Mouse (Mus musculus) cerebellum, adult 11 months (tissue): Measurements from ENCODE around the gene Znrf4.

Experiments
- DNase-seq: peaks from one replicate; pipeline ENCODE4 v3.0.0; 2022

The Znrf4 gene

DNA sequence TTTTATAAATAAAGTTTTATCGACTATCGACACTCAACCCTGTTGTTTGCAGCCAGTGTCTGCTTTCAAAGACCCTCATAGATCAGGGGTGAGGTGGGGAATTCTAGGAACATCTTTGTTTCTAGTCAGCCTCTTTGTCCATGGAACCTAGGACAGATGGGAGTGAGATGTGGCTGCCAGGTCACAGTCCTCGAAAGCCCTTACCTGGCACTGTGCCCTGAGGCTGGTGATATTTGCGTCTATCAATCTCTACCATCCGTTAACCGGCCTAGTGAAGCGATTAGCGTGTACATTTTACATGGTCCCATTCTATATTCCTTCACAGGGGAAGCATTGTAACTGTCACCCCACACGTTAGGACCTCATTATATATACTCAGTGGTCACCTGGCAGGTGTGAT, 26.3 kb downstream of the Znrf4 start:
- DNase-seq: no peak

DNA sequence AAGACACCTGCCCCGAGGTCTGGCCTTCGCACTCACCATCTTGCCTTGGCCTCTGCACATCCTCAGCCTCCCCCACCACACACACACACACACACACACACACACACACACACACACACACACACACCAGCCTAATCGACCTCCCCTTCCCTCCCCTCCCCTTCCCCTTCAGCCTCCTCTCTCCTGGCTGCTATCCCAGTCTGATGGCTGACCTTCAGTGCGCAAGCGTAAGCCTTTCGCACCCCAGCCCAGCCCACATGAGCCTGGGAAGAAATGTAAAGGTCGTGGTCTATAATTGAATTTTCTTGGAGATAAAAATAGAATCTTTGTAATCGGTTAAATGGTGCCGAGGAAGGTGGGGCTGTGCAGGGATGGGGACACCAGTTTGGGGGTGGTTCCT, 27.1 kb downstream of the Znrf4 start:
- DNase-seq: no peak

DNA sequence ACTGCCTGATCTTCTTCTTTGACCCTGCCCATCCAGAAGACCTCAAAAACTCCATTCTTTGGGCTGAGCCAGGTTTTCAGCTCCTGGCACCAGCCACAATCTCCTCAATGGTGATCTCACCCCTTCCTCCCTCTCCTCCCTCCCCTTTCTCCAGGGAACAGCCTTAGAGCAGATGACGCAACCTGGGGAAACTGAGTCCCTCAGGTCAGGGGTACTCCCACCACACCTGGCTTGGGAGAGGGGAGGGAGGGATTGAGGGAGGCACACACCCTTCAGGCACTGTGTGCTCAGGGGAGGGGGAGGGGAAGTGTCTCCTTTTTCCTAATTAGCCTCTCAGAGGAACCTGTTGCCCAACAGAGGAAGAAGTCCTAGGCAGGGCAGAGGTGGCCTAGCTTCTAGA, 29.6 kb downstream of the Znrf4 start:
- DNase-seq: no peak

DNA sequence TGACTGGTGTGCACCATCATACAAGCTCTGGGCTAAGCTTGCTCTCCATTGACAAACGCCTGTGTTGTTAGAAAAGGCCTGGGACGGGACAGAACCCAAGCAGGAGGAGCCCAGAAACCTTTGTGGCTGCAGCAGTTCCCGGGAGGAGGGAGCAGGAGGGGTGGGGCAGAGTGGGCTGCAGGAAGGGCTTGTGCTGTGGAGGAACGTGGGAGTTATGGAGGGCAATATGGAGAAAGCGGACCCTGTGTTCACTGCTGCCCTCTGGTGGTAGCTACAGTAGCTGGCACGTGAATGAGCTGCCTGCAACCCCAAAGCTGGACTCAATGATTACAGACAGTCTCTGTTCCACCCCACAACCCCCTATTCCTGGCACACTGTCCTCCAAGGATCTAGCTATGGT, 32.9 kb downstream of the Znrf4 start:
- peak; percentile 71 for DNase-seq

DNA sequence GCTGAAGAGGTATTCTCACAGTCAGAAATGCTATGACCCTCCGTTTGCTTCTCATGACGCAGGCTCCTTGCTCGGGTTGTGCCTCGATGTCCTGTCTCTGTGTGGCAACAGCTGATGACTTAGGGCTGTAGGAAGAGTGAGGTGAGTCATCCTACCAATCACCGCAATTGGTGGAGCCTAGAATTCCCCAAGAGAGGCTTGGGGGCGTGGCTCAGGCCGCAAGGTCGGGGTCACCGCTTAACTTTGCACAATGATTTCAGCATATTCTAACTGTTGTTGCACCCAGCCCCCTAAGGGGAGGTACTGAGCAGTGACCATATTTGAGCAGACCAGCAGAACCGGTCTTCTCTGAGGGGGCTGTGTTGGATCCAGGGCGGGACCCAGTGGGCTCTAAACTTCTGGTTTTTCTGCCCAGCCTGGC, 34.0 kb downstream of the Znrf4 start:
- no peak for DNase-seq

DNA sequence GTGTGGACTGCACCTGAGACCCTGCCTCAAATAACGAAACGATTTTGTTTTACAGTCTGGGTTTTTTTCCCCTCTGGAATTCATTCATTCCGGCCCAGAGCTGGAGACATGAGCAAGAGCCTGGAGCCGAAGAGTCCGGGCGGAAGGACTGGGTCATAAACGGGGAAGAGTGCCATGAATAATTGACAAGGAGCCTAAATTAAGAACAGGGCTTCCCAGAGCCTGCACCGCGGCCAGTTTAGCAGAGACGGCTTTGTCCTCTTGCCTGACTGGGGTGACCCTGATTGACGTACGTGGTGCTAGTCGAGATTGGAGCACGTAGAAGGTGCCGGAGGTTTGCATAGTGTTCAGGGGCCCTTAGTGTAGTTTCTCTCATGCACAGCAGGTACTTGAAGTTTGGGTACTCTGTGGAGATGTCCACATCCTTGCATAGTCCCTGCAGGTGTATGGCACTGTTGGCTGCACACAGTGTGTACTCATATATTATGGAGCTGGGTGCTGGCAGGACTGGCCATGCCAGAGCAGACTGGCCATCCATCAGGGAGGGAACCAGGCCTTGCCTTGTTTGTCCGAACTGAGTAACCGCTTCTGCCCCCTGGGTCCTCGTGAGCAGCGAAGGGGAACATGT, 34.9 kb downstream of the Znrf4 start:
- DNase-seq: no peak

DNA sequence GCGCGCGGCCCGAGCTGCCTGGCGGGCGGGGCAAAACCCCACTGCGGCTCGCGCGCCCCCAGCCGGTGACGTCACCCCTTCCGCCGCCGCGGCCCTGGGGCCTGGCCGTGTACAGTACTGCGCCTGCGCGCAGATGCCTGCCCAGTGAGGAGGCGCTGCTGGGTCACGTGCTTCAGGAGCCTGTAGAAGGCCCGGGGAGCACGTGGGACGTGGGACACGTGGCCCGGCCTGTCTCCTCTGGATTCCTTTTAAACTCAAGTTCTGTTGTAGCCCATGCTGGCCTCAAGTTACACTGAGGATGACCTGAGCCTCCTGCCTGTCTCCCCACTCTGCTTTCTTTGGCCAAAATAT, 35.9 kb downstream of the Znrf4 start, which contains the start of gene Ptprs:
Gene Ptprs, minus strand, starts transcription at position 82 of the 351 bp plus-strand sequence.
- peak; percentile 98 for DNase-seq

DNA sequence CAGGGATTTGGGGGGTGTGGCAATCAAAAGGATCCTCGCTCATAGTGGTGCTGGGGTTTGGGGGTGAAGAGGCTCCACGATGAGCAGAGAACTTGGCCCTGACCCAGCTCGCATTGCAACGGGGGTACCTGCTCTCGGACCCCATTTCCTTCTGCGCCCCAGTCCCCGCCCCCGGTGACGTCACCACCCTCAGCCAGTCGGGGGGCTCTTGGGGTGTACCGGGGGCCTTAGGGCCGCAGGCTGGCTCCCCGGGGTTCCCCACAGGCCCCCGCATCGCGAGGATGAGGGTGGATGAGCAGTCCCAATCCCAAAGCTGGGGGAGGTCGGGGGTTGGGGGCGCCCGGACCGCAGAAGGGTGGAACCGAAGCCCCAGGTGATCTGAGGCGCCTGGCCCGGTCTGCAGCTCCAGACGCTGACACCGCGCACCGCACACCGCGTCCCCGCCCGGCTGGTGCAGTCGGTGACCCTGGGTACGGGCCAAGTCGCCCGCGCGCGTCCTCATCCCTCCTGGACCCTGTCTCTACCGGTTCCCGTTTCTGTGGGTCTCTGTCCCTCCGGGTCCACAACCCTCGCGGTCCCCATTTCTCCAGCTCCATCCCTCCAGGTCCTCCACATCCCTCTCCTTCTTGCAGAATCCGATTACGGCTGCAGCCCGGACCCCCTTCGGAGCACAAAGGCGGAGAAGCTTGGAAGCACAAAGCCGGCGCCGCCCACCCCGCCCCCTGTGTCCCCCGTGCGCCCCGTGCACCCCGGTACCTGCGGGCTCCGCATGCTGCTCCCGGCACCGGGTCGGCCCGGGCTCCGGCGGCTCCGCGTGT, 36.4 kb downstream of the Znrf4 start:
- peak; percentile 77 for DNase-seq

DNA sequence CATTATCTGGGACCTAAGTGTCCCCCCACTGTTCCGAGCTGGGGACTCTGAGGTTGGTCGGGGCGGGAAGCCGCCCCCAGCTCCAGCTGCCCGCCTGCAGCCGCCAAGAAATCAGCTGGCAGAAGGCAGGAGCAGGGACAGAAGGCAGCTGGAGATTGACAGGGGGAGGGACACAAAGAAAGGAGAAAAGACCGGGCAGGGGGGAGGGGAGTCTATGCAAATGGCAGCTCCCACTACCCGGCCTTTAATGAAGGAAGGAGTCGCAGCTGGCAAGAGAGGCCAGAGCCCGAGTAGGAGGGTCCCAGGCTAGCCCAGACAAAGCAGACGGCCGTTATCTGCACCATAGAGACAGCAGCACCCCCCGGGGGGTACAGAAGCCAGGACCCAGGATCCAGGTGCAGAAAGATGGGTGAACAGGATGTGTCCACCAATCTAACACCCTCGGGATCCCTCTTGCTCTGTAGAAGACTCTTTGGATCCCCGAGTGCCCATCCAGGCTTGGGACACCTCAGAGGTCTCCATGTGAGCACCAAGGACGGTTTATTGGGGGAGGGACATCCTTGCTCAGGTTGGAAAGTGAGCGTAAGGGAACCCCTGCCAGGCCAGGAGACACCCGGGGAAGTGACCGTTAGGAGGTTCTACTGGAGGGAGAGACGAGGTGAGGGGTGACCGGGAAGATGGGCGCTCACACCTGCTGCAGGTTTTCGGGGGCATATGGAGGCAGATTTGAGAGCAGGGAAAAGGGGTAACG, 37.2 kb downstream of the Znrf4 start:
- peak; percentile 45 for DNase-seq

DNA sequence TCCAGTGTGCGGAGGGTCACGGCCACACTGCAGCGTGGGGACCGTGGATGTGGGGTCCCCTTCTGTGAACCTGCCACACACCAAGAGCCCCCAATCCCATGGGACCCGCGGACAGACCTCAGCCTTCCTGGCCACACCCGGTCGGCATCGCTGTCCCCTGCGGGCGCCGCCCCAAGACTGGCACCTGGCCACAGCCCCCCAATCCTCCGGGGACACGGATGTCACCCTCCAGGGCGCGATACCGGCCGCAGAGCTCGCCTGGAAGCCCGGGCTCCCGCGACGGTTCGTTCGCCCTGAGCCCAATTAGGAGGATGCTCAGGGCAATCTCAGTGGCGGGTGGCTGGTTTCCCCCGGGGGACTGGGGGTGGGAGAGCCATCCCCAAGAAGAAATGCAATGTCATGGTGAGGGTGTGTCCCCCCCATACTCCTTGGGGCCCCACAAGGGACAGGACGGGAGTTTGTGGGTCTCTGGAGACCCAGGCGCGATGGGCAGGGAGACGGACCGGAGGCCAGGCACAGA, 37.9 kb downstream of the Znrf4 start:
- DNase-seq: peak; percentile 52

DNA sequence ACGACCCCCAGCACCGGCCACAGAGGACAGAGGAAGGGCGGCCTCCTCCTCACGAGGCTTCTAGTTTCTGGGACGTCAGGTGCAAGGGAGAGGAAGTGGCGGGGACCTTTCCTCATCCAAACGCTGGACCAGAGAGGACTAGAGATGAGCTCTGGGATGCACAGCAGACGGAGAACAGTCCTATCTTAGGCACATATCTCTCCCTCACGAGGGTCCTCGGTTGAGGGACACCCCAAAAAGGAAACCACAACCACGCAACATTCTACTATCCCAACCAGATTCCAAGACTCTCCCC, 38.7 kb downstream of the Znrf4 start:
- DNase-seq: no peak

DNA sequence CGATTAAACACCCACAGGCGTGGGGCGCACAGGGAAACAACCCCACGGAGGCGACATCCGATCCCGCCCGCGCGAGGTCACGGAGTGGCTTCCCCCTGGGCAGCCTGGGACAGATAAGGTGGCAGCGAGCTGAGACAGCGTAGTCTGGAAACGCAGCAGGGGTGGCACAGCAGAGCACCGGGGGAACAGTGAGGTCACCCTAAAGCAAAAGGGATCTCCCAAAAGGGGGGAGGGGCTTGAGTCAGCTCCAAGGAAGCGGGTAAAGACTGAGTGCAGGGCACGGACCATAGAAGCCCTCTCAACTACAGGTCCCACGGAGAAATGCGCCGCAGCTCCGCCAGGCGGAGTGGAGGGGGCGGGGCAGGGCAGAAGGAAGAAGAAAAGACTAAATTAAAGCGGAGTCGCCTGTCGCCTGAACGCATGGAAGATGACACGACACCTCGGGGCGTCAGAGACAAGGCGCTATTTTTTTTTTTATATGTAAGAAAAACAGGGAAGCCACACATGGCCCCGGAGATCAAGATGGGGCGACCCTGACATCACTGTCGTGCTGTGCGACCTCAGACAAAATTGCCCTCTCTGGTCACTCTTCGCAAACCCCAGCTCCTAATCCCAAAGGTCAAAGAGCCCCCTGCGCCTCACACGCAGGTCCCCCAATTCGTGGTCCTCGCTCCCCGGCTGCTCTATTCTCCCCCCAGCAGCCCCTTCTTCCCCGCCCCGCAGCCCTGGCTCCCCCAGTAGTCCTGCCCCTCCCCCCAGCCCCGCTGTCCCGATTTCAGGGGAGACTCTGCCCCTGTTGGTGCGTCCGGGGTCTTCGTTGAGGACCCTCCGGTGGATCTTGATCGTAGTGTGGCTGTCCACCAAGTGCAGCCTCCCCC, 39.3 kb downstream of the Znrf4 start:
- DNase-seq: peak; percentile 59

DNA sequence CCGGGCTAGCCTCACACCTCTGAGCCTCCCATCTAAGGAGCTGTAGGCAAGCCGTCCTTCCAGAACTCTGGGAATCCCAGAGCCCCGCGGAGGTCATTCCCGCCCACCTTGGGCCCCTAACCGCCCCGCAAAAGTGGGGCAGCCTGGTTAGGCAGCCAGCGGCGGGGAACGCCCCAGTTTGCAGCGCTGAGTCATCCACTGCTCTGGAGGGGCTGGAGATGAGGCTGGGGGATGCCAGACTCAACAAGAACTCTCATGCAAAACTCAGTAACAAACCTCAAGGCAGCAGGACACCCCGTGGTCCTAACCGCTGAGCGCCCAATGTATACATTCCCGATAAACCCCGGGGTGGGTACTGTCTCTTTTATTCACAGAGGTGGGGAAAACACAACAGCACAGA, 40.1 kb downstream of the Znrf4 start:
- no peak for DNase-seq

DNA sequence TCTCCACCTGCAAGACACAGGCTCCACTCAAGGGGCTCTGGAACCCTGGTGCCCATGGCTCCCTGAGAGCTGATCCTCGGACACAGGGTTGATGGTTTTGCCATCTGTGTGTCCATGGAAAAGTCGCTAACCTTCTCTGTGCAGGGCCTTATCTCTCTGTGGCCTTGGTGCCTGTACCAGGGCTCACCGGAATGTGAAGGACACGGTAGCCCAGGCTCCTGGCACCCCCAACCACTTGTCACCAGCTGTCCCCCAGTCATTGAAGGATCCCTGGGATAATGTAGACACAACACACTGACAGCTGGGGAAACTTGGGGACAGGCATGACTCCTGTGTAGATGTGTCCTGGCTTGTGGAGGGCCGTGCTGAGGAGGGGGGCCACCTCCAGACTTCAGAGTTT, 41.1 kb downstream of the Znrf4 start:
- DNase-seq: no peak

DNA sequence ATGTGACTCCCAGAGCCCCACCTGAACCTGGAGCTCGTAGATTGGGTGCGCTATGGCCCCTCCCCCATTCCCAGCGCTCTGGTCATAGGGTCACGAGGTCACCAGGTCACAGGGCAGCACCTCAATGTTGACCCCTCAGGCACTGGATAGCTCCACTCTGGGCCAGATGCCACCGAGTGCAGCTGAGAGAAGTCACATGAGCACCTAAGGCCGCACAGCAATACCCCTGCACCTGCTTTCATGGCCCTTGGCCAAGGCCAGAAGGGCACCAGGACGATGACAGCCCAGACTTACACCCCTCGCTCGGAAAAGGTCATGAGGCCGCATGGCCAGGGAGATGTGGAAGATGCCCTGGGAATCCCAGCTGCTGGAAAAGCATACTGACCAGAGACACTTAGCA, 41.7 kb downstream of the Znrf4 start:
- DNase-seq: peak; percentile 40

DNA sequence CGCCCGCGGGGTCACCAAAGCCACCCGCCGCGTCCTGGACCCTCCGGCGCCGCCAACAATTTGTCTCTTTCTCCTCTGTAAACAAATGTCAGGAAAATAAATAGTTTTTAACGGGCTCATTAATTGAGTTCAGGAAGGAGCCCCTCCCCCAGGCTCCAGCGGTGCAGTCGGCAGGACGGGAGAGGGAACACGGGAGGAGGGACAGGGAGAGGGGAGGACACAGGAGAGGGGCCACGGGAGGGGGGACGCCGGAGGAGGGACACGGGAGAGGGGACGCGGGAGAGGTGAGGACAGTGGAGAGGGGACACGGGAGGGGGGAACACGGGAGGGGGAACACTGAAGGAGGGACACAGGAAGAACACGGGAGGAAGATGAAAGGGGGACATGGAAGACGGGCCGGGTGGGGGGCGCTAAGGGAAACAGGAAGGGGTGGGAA, 42.2 kb downstream of the Znrf4 start:
- DNase-seq: no peak

DNA sequence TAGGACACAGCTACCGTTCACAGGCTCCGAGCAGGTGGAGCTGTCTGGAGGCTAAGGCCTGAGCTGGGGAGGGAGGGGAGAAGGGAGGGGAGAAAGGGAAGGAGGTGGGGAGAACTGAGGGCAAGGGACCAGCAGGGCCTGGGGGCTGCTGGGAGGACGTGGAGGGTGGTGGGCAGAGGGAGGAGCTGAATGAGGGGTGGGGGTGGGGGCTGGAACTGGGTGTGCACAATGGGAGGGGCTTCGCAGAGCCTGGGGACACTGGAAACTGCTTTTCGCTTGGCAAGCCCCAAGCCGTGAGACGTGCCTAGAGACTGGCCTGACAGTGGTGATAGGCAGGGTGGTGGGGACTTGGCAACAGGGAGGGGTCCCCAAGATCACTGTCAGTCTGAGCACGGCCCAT, 43.0 kb downstream of the Znrf4 start:
- DNase-seq: no peak

DNA sequence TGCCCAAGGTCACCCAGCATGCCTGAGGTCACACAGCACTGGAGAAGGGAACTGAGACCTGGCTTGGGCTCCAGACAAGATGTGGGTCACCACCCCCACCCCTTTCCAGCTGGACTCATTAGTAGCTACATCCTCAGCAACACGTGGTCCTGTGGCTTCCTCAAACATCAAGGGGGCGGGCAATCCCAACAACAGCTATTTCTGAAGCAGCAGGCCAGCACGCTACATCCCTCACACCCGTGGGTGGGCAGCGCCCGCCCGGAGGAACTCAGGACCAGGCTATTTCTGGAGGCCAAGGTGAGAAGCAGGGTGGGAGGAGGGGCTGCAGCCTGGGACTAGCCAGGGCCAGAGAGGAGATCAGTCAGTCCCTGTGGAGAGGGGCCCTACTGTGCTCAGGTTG, 43.4 kb downstream of the Znrf4 start:
- DNase-seq: no peak

DNA sequence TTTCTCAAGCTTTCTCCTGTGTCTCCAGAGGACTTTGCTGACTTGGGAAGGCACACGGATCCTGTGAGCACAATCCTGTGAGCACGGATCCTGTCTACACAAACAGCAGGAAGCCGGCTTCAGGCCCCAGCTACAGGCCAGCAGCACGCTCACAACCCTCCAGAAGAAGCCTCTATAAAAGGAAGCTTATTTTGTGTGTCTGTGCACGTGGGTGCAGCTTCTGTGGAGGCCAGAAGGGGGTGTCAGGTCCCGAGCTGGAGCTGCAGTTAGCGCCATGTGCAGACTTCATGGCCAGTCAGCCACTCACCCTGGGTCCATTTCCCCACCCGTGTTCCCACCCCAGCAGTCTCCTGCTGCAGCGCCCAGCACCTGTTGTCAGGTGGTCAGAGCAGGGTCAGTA, 43.9 kb downstream of the Znrf4 start:
- DNase-seq: no peak

DNA sequence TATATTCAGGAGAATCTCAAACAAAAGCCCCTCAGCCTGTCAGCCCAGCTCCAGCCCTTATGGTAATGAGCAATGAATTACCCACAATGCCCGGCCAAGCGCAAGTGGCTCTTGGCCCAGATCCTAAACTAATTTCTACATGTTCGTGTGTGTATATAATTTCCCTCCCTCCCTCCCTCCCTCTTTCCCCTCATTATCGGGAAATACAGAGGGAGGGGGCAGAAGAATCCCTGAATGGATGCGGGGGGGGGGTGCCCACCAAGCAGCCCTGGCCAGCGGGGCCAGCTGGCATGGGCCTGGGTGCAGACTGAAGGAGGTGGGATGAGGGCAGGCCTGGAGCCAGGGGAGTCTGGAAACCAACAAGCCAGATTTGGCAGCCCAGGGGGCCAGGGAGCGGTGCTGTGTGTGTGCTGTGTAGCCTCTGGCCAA, 44.8 kb downstream of the Znrf4 start:
- no peak for DNase-seq

DNA sequence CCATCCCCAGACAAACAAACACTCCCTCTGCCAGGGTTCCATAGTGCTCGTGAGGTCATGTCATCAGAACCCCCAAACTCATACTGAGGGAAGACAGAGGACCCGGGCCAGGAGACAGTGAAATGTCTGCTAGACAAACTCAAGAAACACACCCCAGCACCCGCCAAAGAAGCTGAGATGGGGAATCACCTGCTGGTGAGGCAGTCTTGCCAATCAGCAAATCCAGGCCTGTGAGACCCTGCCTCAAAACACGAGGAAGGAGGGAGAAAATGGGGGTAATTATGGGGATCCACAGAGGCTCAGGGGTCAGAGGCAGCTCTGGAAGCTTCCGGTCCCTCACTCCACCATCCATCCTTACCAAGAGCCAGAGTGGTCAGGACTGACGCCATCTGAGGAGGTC, 45.5 kb downstream of the Znrf4 start:
- DNase-seq: no peak

DNA sequence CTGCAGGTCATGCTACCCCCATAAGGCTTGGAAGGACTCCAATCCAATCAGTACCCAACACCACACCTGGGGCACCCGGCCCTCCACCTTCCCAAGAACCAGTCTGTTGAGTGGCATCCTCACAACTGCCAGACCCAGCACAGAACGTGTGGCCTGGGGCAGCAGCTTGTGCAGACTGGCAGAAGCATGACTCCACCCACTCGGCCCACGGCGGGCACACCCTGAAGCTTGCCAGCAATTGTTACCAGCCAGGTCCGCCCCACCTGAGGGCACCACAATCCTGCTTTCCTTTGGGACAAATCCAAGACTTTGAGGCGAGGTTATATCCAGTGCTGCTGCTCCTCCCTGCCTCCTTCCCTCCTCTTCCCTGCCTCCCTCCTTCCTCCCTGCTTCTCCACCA, 47.4 kb downstream of the Znrf4 start:
- DNase-seq: peak; percentile 47

DNA sequence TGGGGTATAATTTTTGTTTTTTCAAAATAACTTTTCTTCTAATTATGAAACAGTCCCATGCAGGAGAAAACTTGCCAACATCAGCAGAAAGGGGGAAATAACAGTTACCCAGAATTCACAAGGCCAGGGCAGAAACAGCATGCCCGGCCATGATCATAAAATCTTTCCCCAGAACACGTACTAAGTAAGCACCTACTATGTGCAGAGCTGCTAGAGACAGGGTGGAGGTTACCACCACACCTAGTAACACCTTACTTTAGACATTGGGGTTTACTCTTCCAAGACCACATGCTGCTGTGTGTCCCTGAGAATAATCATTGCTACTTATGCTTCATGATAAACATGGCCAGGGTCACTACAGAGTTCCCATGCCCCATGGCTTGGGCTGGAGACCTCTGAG, 47.9 kb downstream of the Znrf4 start:
- DNase-seq: no peak
